Mouse (Mus musculus): ENCODE results near the gene Nrxn3.

DNA sequence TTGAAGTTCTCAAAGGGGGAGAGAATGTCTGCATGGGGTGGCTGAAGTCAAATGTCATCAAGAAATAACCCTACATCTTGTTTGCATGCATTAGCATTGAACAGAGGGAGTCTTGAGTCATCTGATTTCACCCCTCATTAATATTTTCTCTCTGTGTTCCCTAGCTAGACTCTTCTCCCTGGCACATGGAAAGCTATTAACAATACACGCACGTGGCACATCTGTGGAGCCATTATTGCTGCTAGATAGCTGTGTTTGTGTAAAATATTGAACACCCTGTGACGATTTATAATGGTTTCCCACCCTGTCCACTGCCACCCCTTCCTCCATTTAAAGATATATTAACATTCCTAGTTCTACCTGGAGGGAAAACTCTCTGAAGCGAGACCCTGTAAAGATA is 405.9 kb downstream of the Nrxn3 start:
- no peak for TF ChIP-seq POLR2A (IDR thresholded peaks at IDR 0.05; ENCODE audit: control insufficient read depth, extremely low read depth, insufficient read depth, low read length, poor library complexity)
- TF ChIP-seq CTCF (IDR thresholded peaks at IDR 0.05; ENCODE audit: borderline replicate concordance, control insufficient read depth, extremely low read depth, insufficient read depth, low read length, poor library complexity) = no peak

Measured in thymus, adult 2 months (tissue).